Mouse (Mus musculus): ENCODE results near the gene Rhot2. TPM values are rescaled to one million over a fixed set of nuclear protein-coding genes. Genes with fewer than 3 reads are reported as not detected.
"Not testable (repeated sequence)": the region's sequence is repeated elsewhere in the genome, so short reads cannot be mapped to it uniquely, and the experiment has no call there.

The Rhot2 gene
- polyA plus RNA-seq, 1 experiment from 2014 or later, result 29.3 TPM

DNA sequence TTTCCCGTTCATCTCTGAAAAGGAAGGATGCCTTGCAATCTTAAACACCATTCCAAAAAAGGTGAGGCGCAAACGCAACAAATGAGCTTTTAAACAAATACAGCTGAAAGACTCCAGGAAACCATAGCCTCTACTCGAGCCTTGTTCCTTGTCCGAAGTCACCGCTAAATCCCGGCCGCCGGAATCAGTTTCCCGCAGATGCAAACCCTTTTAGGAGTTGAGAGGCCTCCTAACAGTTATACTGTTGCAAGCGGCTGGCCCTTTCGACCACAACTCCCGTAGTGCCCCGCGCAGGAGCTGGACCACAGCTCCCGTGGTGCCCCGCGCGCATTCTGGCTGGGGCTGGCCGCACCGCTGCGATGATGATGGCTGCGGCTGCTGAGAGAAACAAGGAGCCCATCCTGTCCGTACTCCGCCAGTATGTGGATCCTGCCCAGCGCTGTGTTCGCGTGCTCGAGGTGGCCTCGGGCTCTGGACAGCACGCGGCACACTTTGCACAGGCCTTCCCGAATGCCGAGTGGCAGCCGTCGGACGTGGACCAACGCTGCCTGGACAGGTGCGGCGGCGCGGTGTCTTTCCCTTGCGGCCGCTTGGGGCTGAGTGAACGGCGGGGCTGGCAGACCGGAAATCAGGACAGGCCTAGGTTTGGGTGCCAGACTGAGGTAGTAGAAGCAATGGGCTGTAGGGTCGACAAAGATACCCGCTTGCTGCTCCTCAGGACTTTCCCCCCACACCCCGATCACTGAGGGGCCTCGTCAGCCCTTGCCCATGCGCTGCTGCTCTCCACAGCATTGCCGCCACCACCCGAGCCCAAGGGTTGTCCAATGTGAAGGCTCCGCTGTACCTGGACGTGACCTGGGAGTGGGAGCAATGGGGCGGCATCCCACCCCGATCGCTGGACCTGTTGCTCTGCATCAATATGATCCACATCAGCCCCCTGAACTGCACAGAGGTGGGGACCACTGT, 30.8 kb upstream of the Rhot2 start:
- H3K4me2 ChIP-seq (replicated peaks; ENCODE audit: low read depth, low read length), result peak overlapping the region; percentile 78
- peak; percentile 93 for ATAC-seq (ENCODE audit: low FRiP score, low TSS enrichment)
- H3K9me3 ChIP-seq (ENCODE audit: low read length), result no peaks in the 10 kb centered on the region
- 1% methylated on average over 59 of the region's 59 CpGs for WGBS
- peak overlapping the region; percentile 75 for H3K4me3 ChIP-seq (ENCODE audit: low read length)
- H3K27me3 ChIP-seq (ENCODE audit: insufficient read depth, low read length), result no peaks in the 10 kb centered on the region
- peaks cover 32% of the 10 kb centered on the region for H3K4me1 ChIP-seq (ENCODE audit: insufficient read depth, low read length)
- H3K27ac ChIP-seq (ENCODE audit: low read length), result peak overlapping the region; percentile 96
- peak overlapping the region; percentile 79 for H3K9ac ChIP-seq (replicated peaks; ENCODE audit: low read length)
- H3K36me3 ChIP-seq (ENCODE audit: insufficient read depth, low read length), result peaks cover 13% of the 10 kb centered on the region

DNA sequence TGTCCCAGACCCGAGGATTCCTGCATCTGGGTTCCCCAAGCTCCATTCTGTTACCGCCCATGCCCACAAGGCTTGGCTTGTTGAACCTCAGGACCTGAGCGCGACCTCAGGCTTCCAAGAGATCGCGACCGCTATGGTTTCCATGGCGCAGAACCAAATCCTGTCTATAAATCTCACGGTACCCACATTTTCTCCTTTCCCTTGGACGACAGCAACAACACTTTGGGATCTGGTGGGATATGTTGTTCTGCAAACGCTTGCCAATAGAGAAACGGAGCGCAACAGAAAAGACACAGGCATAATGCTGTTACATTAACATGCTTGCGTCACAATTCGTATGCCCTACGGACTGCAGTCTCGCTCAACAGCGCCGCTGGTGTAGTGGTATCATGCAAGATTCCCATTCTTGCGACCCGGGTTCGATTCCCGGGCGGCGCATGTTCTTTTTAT, 30.1 kb upstream of the Rhot2 start, which contains the start of gene Mettl26:
Mettl26 (plus strand) TSS at position 354 of the 450 bp plus-strand sequence.
- under 1% methylated on average over 25 of the region's 25 CpGs for WGBS
- H3K4me2 ChIP-seq (replicated peaks; ENCODE audit: low read depth, low read length), result peak within 1 kb of the TSS; percentile 78

DNA sequence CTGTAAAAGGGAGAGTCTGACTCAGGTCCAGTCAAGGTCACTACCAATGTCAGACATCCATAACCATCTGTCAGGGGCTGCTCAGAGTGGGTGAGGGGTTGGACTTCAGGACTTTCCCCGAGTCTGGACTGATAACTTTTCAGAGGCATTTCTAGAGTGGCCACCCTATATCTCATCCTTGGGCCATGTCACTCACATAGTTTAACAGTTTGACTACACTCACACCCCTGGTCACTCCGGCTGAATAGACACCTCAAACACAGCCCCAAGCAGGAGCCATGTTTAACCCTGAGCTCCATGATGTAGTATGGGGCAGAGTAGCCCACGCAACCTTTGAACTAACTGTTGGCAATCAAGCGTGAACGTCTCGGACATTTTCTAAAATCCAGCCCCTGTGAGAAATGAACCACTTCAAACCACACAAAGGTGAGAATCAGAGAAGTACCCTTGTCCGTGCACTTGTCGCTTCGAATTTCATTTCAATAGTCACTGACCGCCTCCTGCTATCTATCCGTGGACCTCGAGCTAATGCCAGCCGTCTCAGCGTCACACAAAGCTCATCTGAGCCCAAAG, 29.6 kb upstream of the Rhot2 start:
- Histone ChIP-seq H3K9me3 (ENCODE audit: low read length) (no peaks in the 10 kb centered on the region), H3K27ac (ENCODE audit: low read length) (peak overlapping the region; percentile 96), H3K4me3 (ENCODE audit: low read length) (peak overlapping the region; percentile 75), H3K4me2 (replicated peaks; ENCODE audit: low read depth, low read length) (peak overlapping the region; percentile 78), H3K27me3 (ENCODE audit: insufficient read depth, low read length) (no peaks in the 10 kb centered on the region), H3K36me3 (ENCODE audit: insufficient read depth, low read length) (peaks cover 7% of the 10 kb centered on the region), H3K9ac (replicated peaks; ENCODE audit: low read length) (peak overlapping the region; percentile 79), H3K4me1 (ENCODE audit: insufficient read depth, low read length) (peaks cover 24% of the 10 kb centered on the region)
- 0 out of 2 replicates have a peak, but pooled peaks have one; percentile 18 for ATAC-seq (ENCODE audit: low FRiP score, low TSS enrichment)
- WGBS, result 4% methylated on average over 14 of the region's 14 CpGs

More for the DNA sequence above, 30.1 kb upstream of the Rhot2 start, which contains the start of gene Mettl26:
- Histone ChIP-seq H3K4me1 (ENCODE audit: insufficient read depth, low read length) (peaks cover 26% of the 10 kb centered on the region), H3K27ac (ENCODE audit: low read length) (peak within 1 kb of the TSS; percentile 96), H3K4me3 (ENCODE audit: low read length) (peak within 1 kb of the TSS; percentile 75), H3K27me3 (ENCODE audit: insufficient read depth, low read length) (no peaks in the 10 kb centered on the region), H3K9ac (replicated peaks; ENCODE audit: low read length) (peak within 1 kb of the TSS; percentile 79), H3K36me3 (ENCODE audit: insufficient read depth, low read length) (peaks cover 12% of the 10 kb centered on the region), H3K9me3 (ENCODE audit: low read length) (no peaks in the 10 kb centered on the region)
- ATAC-seq (ENCODE audit: low FRiP score, low TSS enrichment), result peak; percentile 72

DNA sequence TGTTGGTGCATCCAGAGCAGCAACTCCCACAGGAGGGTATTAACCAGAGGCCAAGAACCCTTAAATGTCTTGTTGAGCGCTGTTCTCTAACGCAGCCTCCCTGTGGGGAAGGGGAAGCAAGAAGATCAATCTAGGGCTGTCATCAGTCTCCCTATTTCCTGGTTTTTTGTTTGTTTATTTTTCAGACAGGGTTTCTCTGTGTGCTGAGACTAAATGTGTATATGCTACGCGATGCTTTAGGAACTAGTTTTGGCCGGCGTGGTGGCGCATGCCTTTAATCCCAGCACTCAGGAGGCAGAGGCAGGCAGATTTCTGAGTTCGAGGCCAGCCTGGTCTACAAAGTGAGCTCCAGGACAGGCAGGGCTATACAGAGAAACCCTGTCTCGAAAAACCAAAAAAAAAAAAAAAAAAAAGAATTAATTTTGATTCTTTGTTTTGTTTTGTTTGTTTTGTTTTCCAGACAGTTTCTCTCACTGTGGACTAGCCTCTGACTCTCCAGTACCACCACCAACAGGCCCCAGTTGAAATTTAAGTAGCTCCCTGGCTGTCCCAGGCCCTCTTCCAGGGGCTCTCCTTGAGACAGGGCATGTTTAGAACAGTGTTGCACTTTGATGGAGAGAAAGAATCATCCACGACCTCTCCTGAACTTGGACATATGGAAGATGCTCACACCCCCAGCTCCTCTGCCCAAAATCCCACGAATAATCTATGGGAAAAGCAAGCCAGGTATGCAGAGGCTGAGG, 28.9 kb upstream of the Rhot2 start:
- Histone ChIP-seq H3K27me3 (ENCODE audit: insufficient read depth, low read length) (no peaks in the 10 kb centered on the region), H3K9ac (replicated peaks; ENCODE audit: low read length) (no peak overlapping the region), H3K27ac (ENCODE audit: low read length) (peak overlapping the region; percentile 96), H3K36me3 (ENCODE audit: insufficient read depth, low read length) (peaks cover 6% of the 10 kb centered on the region), H3K4me3 (ENCODE audit: low read length) (peak overlapping the region; percentile 75), H3K4me1 (ENCODE audit: insufficient read depth, low read length) (peaks cover 29% of the 10 kb centered on the region), H3K9me3 (ENCODE audit: low read length) (no peaks in the 10 kb centered on the region), H3K4me2 (replicated peaks; ENCODE audit: low read depth, low read length) (peak overlapping the region; percentile 78)
- ATAC-seq (ENCODE audit: low FRiP score, low TSS enrichment), result no peak
- WGBS, result 73% methylated on average over 11 of the region's 11 CpGs

DNA sequence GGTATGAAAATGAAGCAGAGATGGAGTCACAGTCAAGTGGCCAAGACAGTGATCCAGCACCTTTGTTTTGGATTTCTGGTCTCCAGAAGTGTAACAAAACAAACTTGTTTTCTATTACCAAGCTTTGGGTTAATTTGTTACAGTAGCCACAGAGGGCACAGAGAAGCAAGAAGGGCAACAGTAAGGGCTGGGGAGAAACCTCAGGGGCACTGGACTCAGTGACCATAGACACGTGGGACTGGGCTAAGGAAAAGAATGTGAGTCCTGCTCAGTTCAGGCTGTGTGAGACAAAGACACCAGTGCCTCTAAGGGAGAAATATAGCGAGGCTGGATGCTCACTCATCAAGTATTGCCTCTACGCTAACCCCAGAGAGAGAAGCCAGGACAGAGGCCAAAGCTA, 28.0 kb upstream of the Rhot2 start:
- no peaks in the 10 kb centered on the region for H3K9me3 ChIP-seq (ENCODE audit: low read length)
- H3K4me1 ChIP-seq (ENCODE audit: insufficient read depth, low read length), result peaks cover 34% of the 10 kb centered on the region
- ATAC-seq (ENCODE audit: low FRiP score, low TSS enrichment), result no peak
- no peak overlapping the region for H3K4me2 ChIP-seq (replicated peaks; ENCODE audit: low read depth, low read length)
- no peak overlapping the region for H3K4me3 ChIP-seq (ENCODE audit: low read length)
- no peaks in the 10 kb centered on the region for H3K27me3 ChIP-seq (ENCODE audit: insufficient read depth, low read length)
- 78% methylated on average over 3 of the region's 3 CpGs for WGBS
- no peaks in the 10 kb centered on the region for H3K36me3 ChIP-seq (ENCODE audit: insufficient read depth, low read length)
- no peak overlapping the region for H3K9ac ChIP-seq (replicated peaks; ENCODE audit: low read length)
- H3K27ac ChIP-seq (ENCODE audit: low read length), result no peak overlapping the region

DNA sequence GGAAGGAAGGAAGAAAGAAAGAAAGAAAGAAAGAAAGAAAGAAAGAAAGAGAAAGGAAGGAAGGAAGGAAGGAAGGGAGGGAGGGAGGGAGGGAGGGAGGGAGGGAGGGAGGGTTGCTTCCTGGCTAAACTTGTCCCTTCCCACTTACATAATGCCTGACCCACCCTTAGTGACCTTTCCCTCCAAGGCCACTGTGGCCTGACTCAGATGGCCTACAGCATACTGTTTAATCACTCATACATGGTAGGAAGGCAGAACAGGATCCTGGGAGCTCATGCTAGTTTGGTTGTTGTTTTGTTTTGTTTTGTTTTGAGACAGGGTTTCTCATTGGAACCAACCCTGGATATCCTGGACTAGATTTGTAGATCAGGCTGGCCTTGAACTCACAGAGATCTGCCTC, 26.9 kb upstream of the Rhot2 start:
- H3K36me3 ChIP-seq (ENCODE audit: insufficient read depth, low read length); H3K9ac ChIP-seq (replicated peaks; ENCODE audit: low read length); H3K9me3 ChIP-seq (ENCODE audit: low read length); H3K27ac ChIP-seq (ENCODE audit: low read length); H3K4me2 ChIP-seq (replicated peaks; ENCODE audit: low read depth, low read length); H3K27me3 ChIP-seq (ENCODE audit: insufficient read depth, low read length); ATAC-seq (ENCODE audit: low FRiP score, low TSS enrichment); H3K4me3 ChIP-seq (ENCODE audit: low read length): not testable (repeated sequence)
- peaks cover 33% of the 10 kb centered on the region for H3K4me1 ChIP-seq (ENCODE audit: insufficient read depth, low read length)

DNA sequence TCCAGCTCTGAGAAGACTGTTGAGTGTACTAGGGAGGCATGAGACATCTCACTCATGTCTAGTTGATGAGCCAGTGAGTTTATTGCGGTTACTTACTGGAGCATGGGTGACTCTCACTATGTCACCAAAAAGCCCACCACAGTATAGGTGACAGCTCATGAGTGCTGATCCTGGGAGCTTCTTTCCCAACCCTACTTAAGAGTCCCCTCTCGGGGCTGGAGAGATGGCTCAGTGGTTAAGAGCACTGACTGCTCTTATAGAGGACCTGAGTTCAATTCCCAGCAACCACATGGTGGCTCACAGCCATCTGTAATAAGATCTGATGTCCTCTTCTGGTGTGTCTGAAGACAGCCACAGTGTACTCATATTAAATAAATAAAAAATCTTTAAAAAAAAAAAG, 25.3 kb upstream of the Rhot2 start:
- Histone ChIP-seq H3K4me3 (ENCODE audit: low read length) (no peak overlapping the region), H3K27me3 (ENCODE audit: insufficient read depth, low read length) (no peaks in the 10 kb centered on the region), H3K4me2 (replicated peaks; ENCODE audit: low read depth, low read length) (no peak overlapping the region), H3K36me3 (ENCODE audit: insufficient read depth, low read length) (0 out of 2 replicates have a peak, but pooled peaks cover 6% of the 10 kb centered on the region), H3K27ac (ENCODE audit: low read length) (no peak overlapping the region), H3K9me3 (ENCODE audit: low read length) (no peaks in the 10 kb centered on the region), H3K4me1 (ENCODE audit: insufficient read depth, low read length) (peaks cover 25% of the 10 kb centered on the region), H3K9ac (replicated peaks; ENCODE audit: low read length) (no peak overlapping the region)
- no peak for ATAC-seq (ENCODE audit: low FRiP score, low TSS enrichment)
- 90% methylated on average over 2 of the region's 2 CpGs for WGBS

DNA sequence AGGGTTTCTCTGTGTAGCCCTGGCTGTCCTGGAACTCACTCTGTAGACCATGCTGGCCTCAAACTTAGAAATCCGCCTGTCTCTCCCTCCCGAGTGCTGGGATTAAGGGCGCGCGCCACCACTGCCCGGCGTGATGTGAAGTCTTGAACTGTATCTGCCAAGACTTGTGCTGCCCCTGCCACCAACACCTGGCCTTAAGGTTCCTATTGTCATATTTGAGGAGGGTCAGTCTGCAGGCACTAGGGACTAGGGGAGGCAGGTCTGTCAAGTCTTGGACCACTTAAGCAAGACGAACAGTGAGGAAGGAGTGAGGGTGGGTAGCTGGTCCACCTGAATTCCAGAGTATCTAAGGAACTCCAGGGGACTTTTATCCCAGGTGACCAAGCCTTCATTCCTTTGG, 24.8 kb upstream of the Rhot2 start:
- H3K27ac ChIP-seq (ENCODE audit: low read length), result no peak overlapping the region
- H3K9me3 ChIP-seq (ENCODE audit: low read length), result no peaks in the 10 kb centered on the region
- 94% methylated on average over 8 of the region's 8 CpGs for WGBS
- no peak overlapping the region for H3K9ac ChIP-seq (replicated peaks; ENCODE audit: low read length)
- no peak overlapping the region for H3K4me3 ChIP-seq (ENCODE audit: low read length)
- H3K27me3 ChIP-seq (ENCODE audit: insufficient read depth, low read length), result no peaks in the 10 kb centered on the region
- ATAC-seq (ENCODE audit: low FRiP score, low TSS enrichment), result no peak
- H3K4me1 ChIP-seq (ENCODE audit: insufficient read depth, low read length), result peaks cover 23% of the 10 kb centered on the region
- no peak overlapping the region for H3K4me2 ChIP-seq (replicated peaks; ENCODE audit: low read depth, low read length)
- 0 out of 2 replicates have a peak, but pooled peaks cover 6% of the 10 kb centered on the region for H3K36me3 ChIP-seq (ENCODE audit: insufficient read depth, low read length)

DNA sequence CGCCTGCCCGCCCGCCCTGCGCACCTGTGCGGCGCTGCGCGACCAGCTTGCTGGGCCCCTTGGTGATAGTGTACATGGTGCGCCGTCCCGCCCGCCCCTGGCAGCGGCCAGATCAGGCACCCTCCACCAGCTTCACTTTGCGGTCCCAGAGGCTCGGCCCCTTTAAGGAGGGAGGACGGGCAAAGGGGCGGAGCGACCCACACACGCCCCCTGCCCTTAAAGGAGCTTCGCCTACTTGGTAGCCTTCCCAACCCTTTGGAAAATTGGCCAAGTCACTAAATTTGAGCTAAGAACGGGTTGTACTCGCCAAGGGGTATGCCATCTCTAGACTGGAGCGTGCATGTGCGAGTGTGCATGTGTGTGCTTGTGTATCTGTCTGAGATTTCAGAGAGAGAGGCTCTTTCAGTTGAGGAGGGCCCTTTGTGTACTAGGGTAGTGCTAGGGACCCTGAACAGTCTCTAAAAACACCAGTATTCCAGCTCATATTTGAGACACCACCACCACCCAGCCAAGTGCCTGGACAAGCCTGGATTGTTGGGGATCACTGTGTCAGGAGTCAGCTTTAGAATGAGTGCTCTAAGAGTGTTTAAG, 24.0 kb upstream of the Rhot2 start, which contains the start of gene Mcrip2:
Mcrip2 (minus strand) TSS at position 164 of the 591 bp plus-strand sequence.
- H3K9ac ChIP-seq (replicated peaks; ENCODE audit: low read length), result peak within 1 kb of the TSS; percentile 85
- H3K36me3 ChIP-seq (ENCODE audit: insufficient read depth, low read length), result peaks cover 10% of the 10 kb centered on the region
- peak within 1 kb of the TSS; percentile 96 for H3K4me3 ChIP-seq (ENCODE audit: low read length)
- no peaks in the 10 kb centered on the region for H3K27me3 ChIP-seq (ENCODE audit: insufficient read depth, low read length)
- H3K9me3 ChIP-seq (ENCODE audit: low read length), result no peaks in the 10 kb centered on the region
- peak; percentile 91 for ATAC-seq (ENCODE audit: low FRiP score, low TSS enrichment)
- H3K27ac ChIP-seq (ENCODE audit: low read length), result peak within 1 kb of the TSS; percentile 88
- WGBS, result under 1% methylated on average over 24 of the region's 24 CpGs
- peak within 1 kb of the TSS; percentile 94 for H3K4me2 ChIP-seq (replicated peaks; ENCODE audit: low read depth, low read length)
- H3K4me1 ChIP-seq (ENCODE audit: insufficient read depth, low read length), result peaks cover 15% of the 10 kb centered on the region

Measured in kidney, embryonic 16.5 days (tissue).